Mouse (Mus musculus) embryonic facial prominence, embryonic 15.5 days (tissue): ENCODE measurements at regions not wholly inside any gene's neighbourhood (a gene's known extent, or its start where the extent isn't known, plus 50 kb on each side); places are given as distances from the start of the nearest gene placed in this dataset.

Experiments
- ATAC-seq: fragments of 200-750 bp; cut with Nextera tagmentation; 2 replicates; pipeline ENCODE4 v1.8.0; 2017; ENCODE audit warnings: low read depth, moderate TSS enrichment; ENCODE audit not compliant: insufficient number of reproducible peaks, low FRiP score, low TSS enrichment
- H3K27ac ChIP-seq: fragments of 300-500 bp; sonication (generic); replicated peaks from 2 replicates; pipeline ENCODE4 v1.5.1; 2015; ENCODE audit warnings: mild to moderate bottlenecking, inconsistent platforms
- H3K27me3 ChIP-seq: fragments of 300-500 bp; sonication (generic); 2 replicates; pipeline ENCODE4 v1.6.1; 2015; ENCODE audit warnings: inconsistent platforms
- H3K36me3 ChIP-seq: fragments of 300-500 bp; sonication (generic); 2 replicates; pipeline ENCODE4 v1.6.1; 2015; ENCODE audit warnings: mild to moderate bottlenecking, inconsistent platforms
- H3K4me1 ChIP-seq: fragments of 300-500 bp; sonication (generic); 2 replicates; pipeline ENCODE4 v1.6.1; 2015; ENCODE audit warnings: inconsistent platforms
- H3K4me2 ChIP-seq: fragments of 300-500 bp; sonication (generic); replicated peaks from 2 replicates; pipeline ENCODE4 v1.6.1; 2015; ENCODE audit warnings: mild to moderate bottlenecking, inconsistent platforms
- H3K4me3 ChIP-seq: fragments of 300-500 bp; sonication (generic); replicated peaks from 2 replicates; pipeline ENCODE4 v1.5.1; 2015; ENCODE audit warnings: mild to moderate bottlenecking, inconsistent platforms
- H3K9ac ChIP-seq: fragments of 300-500 bp; sonication (generic); 2 replicates; pipeline ENCODE4 v1.6.1; 2015; ENCODE audit warnings: inconsistent platforms
- H3K9me3 ChIP-seq: fragments of 300-500 bp; sonication (generic); replicated peaks from 2 replicates; pipeline ENCODE4 v1.6.1; 2016; ENCODE audit warnings: inconsistent platforms
- WGBS: fragments of 180-500 bp; shearing (Covaris S2); methylation state at CpG from one replicate; pipeline ENCODE4 v1.1.7; 2015; 5-methylcytosine and 5-hydroxymethylcytosine counted together

GRCm38 (mm10) chr6:49523184-49523583 lies 127.8 kb downstream of the Stk31 start:
- no peak overlapping the region for H3K9ac ChIP-seq
- no peaks in the 10 kb centered on the region for H3K36me3 ChIP-seq
- WGBS: 22% methylated on average over 1 of the region's 1 CpGs
- H3K4me1 ChIP-seq: no peaks in the 10 kb centered on the region
- no peaks in the 10 kb centered on the region for H3K9me3 ChIP-seq
- no peak overlapping the region for H3K4me2 ChIP-seq
- no peaks in the 10 kb centered on the region for H3K27me3 ChIP-seq
- ATAC-seq: no peak
- H3K27ac ChIP-seq: no peak overlapping the region
- H3K4me3 ChIP-seq: no peak overlapping the region

DNA sequence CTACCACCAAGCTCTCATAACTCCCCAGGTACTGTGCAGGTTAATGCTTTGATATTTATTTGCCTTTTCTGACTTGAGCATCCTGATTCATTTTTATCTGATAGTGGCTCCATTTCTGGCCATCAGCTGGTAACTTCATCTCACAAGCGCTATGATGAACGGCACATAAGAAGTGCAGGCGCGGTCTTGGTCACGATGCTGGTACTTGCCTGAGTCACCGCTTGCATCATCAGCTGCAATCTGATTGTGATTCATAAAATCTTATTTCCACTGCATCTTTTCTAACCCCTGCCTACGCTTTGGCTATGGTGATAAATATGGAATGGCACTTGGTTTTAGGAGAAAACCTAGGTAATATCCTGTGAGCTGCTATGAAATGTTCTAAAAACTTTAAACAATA lies 128.3 kb downstream of the Stk31 start:
- Histone ChIP-seq H3K9ac (no peak overlapping the region), H3K4me1 (no peaks in the 10 kb centered on the region), H3K4me2 (no peak overlapping the region), H3K9me3 (no peaks in the 10 kb centered on the region), H3K4me3 (no peak overlapping the region), H3K36me3 (no peaks in the 10 kb centered on the region), H3K27ac (no peak overlapping the region), H3K27me3 (no peaks in the 10 kb centered on the region)
- ATAC-seq: no peak
- 87% methylated on average over 7 of the region's 7 CpGs for WGBS

DNA sequence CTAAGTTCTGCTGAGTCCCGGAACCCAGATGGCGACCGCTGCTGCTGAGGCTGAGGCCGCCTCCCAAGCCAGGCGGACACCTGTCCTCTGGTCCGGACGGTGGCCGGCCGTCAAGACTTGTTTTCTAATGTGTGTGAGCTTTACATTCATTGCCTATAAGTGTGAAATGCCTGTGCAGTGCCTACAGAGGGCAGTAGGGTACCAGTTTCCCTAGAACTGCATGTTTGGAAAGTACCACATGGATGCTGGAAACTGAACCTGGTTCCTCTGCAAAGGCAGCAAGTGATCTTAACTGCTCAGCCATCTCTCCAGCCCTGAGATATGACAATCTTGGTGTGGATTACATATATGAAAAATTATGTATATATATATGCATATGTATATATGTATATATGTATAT lies 138.6 kb downstream of the Stk31 start:
- 92% methylated on average over 9 of the region's 9 CpGs for WGBS
- H3K4me1 ChIP-seq: no peaks in the 10 kb centered on the region
- no peak for ATAC-seq
- no peak overlapping the region for H3K4me3 ChIP-seq
- H3K4me2 ChIP-seq: no peak overlapping the region
- no peaks in the 10 kb centered on the region for H3K9me3 ChIP-seq
- H3K27ac ChIP-seq: no peak overlapping the region
- no peak overlapping the region for H3K9ac ChIP-seq
- no peaks in the 10 kb centered on the region for H3K36me3 ChIP-seq
- H3K27me3 ChIP-seq: no peaks in the 10 kb centered on the region

GRCm38 (mm10) chr6:49534551-49534950 lies 139.1 kb downstream of the Stk31 start:
- no peak for ATAC-seq
- Histone ChIP-seq H3K9me3 (no peaks in the 10 kb centered on the region), H3K4me2 (no peak overlapping the region), H3K4me3 (no peak overlapping the region), H3K9ac (no peak overlapping the region), H3K27me3 (no peaks in the 10 kb centered on the region), H3K4me1 (no peaks in the 10 kb centered on the region), H3K27ac (no peak overlapping the region), H3K36me3 (no peaks in the 10 kb centered on the region)
- 67% methylated on average over 3 of the region's 3 CpGs for WGBS

DNA sequence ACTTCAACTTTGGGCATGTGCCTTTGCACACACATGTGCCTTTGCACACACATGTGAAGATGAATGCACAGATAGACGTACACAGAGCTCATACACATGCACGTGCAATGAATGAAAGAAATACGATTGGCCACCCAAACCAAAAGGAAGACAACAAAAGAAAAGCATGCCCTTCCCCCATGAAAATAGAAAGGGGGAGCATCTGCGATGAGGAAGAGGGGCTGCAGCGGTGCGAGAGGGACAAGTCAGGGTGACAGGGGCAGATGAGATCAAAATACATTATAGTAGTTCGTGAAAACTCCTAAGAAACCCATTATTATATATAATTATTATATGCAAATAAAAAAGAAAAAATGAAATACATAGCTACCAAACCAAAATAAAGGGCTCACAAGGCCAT lies 149.5 kb downstream of the Stk31 start:
- Histone ChIP-seq H3K9ac (no peak overlapping the region), H3K36me3 (no peaks in the 10 kb centered on the region), H3K4me2 (no peak overlapping the region), H3K4me3 (no peak overlapping the region), H3K27ac (no peak overlapping the region), H3K4me1 (no peaks in the 10 kb centered on the region), H3K9me3 (no peaks in the 10 kb centered on the region; the same call in 1 of the 2 replicates), H3K27me3 (no peaks in the 10 kb centered on the region)
- no peak for ATAC-seq
- WGBS: 87% methylated on average over 7 of the region's 7 CpGs

DNA sequence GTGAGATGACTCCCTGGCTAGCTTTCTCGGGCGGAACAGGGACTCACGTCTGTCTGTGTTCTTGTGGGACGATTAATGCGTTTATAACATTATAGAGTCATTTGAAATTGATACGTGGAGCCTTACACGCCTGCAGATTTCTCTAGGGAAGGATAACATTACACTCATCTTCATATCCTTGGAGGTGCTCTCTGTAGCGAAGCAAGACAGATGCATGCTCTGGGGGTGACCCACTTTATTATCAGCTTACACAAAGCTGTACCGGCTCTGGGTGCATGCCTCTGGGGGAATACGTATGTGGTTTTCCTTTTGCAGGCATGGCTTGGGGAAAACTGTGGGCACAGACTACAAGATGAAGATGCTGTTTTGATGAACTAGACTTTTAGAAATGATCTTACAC lies 159.7 kb downstream of the Stk31 start:
- WGBS: 51% methylated on average over 10 of the region's 10 CpGs
- no peaks in the 10 kb centered on the region for H3K36me3 ChIP-seq
- no peak overlapping the region for H3K27ac ChIP-seq
- no peaks in the 10 kb centered on the region for H3K27me3 ChIP-seq
- peak; percentile 39; the same call in 1 of the 2 replicates for ATAC-seq
- H3K4me2 ChIP-seq: no peak overlapping the region
- no peak overlapping the region for H3K4me3 ChIP-seq
- no peak overlapping the region for H3K9ac ChIP-seq
- no peaks in the 10 kb centered on the region for H3K4me1 ChIP-seq
- H3K9me3 ChIP-seq: no peaks in the 10 kb centered on the region

DNA sequence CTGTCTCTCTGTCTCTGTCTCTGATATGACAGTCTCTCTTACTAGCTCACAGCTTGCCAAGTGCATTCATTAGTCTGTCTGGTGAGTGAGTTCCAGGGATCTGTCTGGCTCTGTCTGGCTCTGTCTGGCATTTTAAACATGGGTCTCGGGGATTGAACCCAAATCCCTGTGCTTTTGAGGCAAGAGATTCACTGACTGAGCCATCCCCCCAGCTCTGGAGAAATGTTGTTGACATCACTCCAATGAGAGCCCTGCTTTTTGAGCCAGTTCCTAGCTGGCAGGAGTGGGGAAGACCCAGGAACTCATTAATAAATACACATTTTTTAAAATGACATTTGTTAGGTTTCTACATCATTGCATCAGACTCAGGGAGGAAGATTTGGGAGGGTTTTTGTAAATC lies 163.1 kb downstream of the Stk31 start:
- Histone ChIP-seq H3K27ac (no peak overlapping the region), H3K4me2 (no peak overlapping the region), H3K9ac (no peak overlapping the region), H3K4me1 (no peaks in the 10 kb centered on the region), H3K27me3 (no peaks in the 10 kb centered on the region), H3K4me3 (no peak overlapping the region), H3K36me3 (no peaks in the 10 kb centered on the region), H3K9me3 (no peaks in the 10 kb centered on the region)
- 77% methylated on average over 1 of the region's 1 CpGs for whole genome bisulfite sequencing
- ATAC-seq: no peak

- 79% methylated on average over 11 of the region's 11 CpGs for WGBS
- no peaks in the 10 kb centered on the region for H3K9me3 ChIP-seq
- H3K4me1 ChIP-seq: no peaks in the 10 kb centered on the region
- ATAC-seq: no peak
- no peaks in the 10 kb centered on the region for H3K36me3 ChIP-seq
- no peak overlapping the region for H3K4me3 ChIP-seq
- no peak overlapping the region for H3K4me2 ChIP-seq
- no peak overlapping the region for H3K27ac ChIP-seq
- H3K27me3 ChIP-seq: no peaks in the 10 kb centered on the region
- no peak overlapping the region for H3K9ac ChIP-seq
These were observed 163.7 kb downstream of the Stk31 start for GRCm38 (mm10) chr6:49559112-49559511.

GRCm38 (mm10) chr6:49578340-49578739 lies 182.9 kb downstream of the Stk31 start:
- Histone ChIP-seq H3K27me3 (no peaks in the 10 kb centered on the region), H3K9ac (no peak overlapping the region), H3K4me3 (no peak overlapping the region), H3K36me3 (no peaks in the 10 kb centered on the region), H3K4me2 (no peak overlapping the region), H3K9me3 (no peaks in the 10 kb centered on the region), H3K4me1 (no peaks in the 10 kb centered on the region), H3K27ac (no peak overlapping the region)
- WGBS: 58% methylated on average over 6 of the region's 6 CpGs
- no peak for ATAC-seq

GRCm38 (mm10) chr6:49579691-49580090 lies 184.3 kb downstream of the Stk31 start:
- WGBS: 64% methylated on average over 4 of the region's 4 CpGs
- Histone ChIP-seq H3K4me2 (no peak overlapping the region), H3K9ac (no peak overlapping the region), H3K4me1 (no peaks in the 10 kb centered on the region), H3K27ac (no peak overlapping the region), H3K36me3 (no peaks in the 10 kb centered on the region), H3K4me3 (no peak overlapping the region), H3K27me3 (no peaks in the 10 kb centered on the region), H3K9me3 (no peaks in the 10 kb centered on the region)
- no peak for ATAC-seq

DNA sequence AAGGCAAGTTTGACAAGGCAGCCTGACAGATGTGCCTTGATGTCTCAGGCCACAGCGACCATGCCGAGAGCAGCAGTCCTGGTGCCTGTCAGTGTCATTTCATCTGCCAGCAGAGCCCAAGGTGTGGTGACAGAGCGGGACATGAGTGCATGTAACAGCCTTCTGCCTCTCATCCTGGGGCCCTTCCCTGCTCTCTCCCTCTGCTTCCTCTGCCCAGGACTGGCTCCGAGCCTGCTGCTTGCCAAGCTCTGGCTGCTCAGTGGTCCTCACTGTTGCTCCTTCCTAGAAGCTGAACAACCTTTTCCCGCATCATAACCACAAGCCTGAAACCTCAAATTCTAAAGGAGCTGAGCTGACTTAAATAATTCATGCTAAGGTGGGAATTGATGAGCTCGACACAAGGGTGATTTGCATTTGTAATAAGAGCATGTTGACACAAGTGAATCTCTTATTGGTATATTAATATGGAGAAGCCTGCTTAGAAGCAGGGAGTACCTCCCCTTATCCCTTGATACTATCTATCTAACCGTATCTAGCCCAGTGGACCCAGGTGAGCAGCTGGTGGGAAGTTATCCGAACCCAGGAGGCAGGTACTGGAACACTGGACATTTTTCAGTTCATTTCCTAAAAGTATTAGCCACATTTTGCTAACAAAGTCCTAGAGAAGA lies 186.8 kb downstream of the Stk31 start:
- Histone ChIP-seq H3K27ac (no peak overlapping the region), H3K4me1 (no peaks in the 10 kb centered on the region), H3K9me3 (no peaks in the 10 kb centered on the region), H3K27me3 (no peaks in the 10 kb centered on the region), H3K4me2 (no peak overlapping the region), H3K9ac (no peak overlapping the region), H3K4me3 (no peak overlapping the region), H3K36me3 (no peaks in the 10 kb centered on the region)
- WGBS: 67% methylated on average over 8 of the region's 8 CpGs
- ATAC-seq: no peak

GRCm38 (mm10) chr6:49586553-49586952 lies 191.1 kb downstream of the Stk31 start:
- Histone ChIP-seq H3K4me1 (no peaks in the 10 kb centered on the region), H3K4me2 (no peak overlapping the region), H3K36me3 (no peaks in the 10 kb centered on the region), H3K27me3 (no peaks in the 10 kb centered on the region), H3K9me3 (no peaks in the 10 kb centered on the region), H3K9ac (no peak overlapping the region), H3K4me3 (no peak overlapping the region), H3K27ac (no peak overlapping the region)
- WGBS: 54% methylated on average over 5 of the region's 5 CpGs
- ATAC-seq: no peak
